Mouse (Mus musculus) hindbrain, embryonic 12.5 days (tissue): ENCODE measurements around the gene Adgrg5. TPM values are rescaled to one million over a fixed set of nuclear protein-coding genes. Genes with fewer than 3 reads are reported as not detected.

ENCODE experiments used
- ATAC-seq: fragments of 200-750 bp; cut with Nextera tagmentation; 2 replicates; pipeline ENCODE4 v1.8.0; 2017; ENCODE audit warnings: moderate TSS enrichment; ENCODE audit not compliant: low FRiP score
- H3K27ac ChIP-seq: fragments of 300-500 bp; sonication (generic); 2 replicates; pipeline ENCODE4 v1.5.1; 2016; ENCODE audit warnings: mild to moderate bottlenecking
- H3K27me3 ChIP-seq: fragments of 300-500 bp; sonication (generic); 2 replicates; pipeline ENCODE4 v1.6.1; 2016; ENCODE audit warnings: mild to moderate bottlenecking
- H3K36me3 ChIP-seq: fragments of 300-500 bp; sonication (generic); 2 replicates; pipeline ENCODE4 v1.6.1; 2016; ENCODE audit warnings: mild to moderate bottlenecking
- H3K4me1 ChIP-seq: fragments of 300-500 bp; sonication (generic); 2 replicates; pipeline ENCODE4 v1.6.1; 2016
- H3K4me2 ChIP-seq: fragments of 300-500 bp; sonication (generic); replicated peaks from 2 replicates; pipeline ENCODE4 v1.6.1; 2016; ENCODE audit warnings: mild to moderate bottlenecking
- H3K4me3 ChIP-seq: fragments of 300-500 bp; sonication (generic); 2 replicates; pipeline ENCODE4 v1.5.1; 2016; ENCODE audit warnings: mild to moderate bottlenecking
- H3K9ac ChIP-seq: fragments of 300-500 bp; sonication (generic); 2 replicates; pipeline ENCODE4 v1.6.1; 2016; ENCODE audit warnings: mild to moderate bottlenecking, moderate library complexity
- H3K9me3 ChIP-seq: fragments of 300-500 bp; sonication (generic); replicated peaks from 2 replicates; pipeline ENCODE4 v1.6.1; 2016; ENCODE audit warnings: mild to moderate bottlenecking
- WGBS: fragments of 180-500 bp; shearing (Covaris S2); methylation state at CpG from one replicate; pipeline ENCODE4 v1.1.7; 2016; 5-methylcytosine and 5-hydroxymethylcytosine counted together
- polyA plus RNA-seq: library from polyadenylated mRNA; unstranded; fragments of >200 nt; fragmentation: Nextera tagmentation; extraction: Ambion mirVana; gene quantifications from 2 replicates; pipeline ENCODE4 v1.2.1, GENCODE M21; 2016

Gene Adgrg5
- polyA plus RNA-seq, result 0.12 TPM in 1 of 2 replicates, not detected in the other

DNA sequence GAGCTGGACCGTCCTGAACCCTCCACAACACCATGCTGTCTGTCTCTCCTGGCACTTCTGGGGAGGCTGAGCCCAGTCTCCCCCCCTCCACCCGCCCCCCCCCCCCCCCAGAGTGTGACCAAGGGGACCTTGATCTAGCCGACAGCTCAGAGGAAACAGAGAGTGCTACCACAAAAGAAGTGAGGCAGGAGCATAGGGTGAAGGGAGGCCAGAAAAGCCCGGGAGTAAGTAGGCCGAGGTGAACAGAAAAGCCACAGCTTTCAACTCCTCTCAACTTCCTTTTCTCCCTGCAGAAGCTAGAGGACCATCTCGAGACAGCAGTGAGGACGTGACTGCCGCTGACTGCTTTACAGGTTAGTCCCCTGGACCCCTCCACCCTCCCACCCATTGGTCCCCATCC, at the start of gene Adgrg5:
TSS of gene Adgrg5 (plus strand) at position 290 of the 400 bp plus-strand sequence.
- Histone ChIP-seq H3K9ac (no peak within 1 kb of the TSS), H3K27ac (no peak within 1 kb of the TSS), H3K4me1 (peaks cover 7% of the 10 kb centered on the region; the same call in 1 of the 2 replicates)

DNA sequence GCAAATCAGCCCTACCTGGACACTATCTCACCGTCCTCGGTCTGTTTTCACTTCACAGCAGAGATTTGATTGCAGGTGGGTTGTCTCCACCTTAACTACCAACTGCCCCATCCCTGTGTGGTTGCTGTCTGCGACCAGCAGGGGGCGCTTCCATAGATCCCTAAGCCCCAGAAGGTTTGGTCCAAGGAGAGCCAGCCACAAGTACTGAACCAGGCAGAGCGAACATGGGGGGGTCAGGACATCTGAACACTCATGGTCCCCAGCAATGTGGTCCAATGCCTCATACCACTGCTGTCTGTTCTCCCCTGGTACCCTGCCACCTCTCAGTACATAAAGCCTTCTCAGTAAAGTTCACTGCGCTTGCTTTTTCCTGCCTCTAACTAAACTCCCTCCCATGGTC, 49.1 kb upstream of the Adgrg5 start:
- Histone ChIP-seq H3K36me3 (no peaks in the 10 kb centered on the region), H3K4me2 (peak overlapping the region; percentile 98), H3K9ac (no peak overlapping the region), H3K27ac (no peak overlapping the region), H3K27me3 (peaks cover 28% of the 10 kb centered on the region), H3K4me3 (peak overlapping the region; percentile 59; the same call in 1 of the 2 replicates), H3K9me3 (no peaks in the 10 kb centered on the region), H3K4me1 (peaks cover 51% of the 10 kb centered on the region)
- WGBS, result 13% methylated on average over 6 of the region's 6 CpGs
- no peak for ATAC-seq

More for the DNA sequence above, at the start of gene Adgrg5:
- Histone ChIP-seq H3K4me3 (no peak within 1 kb of the TSS), H3K4me2 (no peak within 1 kb of the TSS), H3K9me3 (no peaks in the 10 kb centered on the region), H3K27me3 (0 out of 2 replicates have a peak, but pooled peaks cover 10% of the 10 kb centered on the region), H3K36me3 (no peaks in the 10 kb centered on the region)
- 48% methylated on average over 8 of the region's 8 CpGs for WGBS
- no peak for ATAC-seq

DNA sequence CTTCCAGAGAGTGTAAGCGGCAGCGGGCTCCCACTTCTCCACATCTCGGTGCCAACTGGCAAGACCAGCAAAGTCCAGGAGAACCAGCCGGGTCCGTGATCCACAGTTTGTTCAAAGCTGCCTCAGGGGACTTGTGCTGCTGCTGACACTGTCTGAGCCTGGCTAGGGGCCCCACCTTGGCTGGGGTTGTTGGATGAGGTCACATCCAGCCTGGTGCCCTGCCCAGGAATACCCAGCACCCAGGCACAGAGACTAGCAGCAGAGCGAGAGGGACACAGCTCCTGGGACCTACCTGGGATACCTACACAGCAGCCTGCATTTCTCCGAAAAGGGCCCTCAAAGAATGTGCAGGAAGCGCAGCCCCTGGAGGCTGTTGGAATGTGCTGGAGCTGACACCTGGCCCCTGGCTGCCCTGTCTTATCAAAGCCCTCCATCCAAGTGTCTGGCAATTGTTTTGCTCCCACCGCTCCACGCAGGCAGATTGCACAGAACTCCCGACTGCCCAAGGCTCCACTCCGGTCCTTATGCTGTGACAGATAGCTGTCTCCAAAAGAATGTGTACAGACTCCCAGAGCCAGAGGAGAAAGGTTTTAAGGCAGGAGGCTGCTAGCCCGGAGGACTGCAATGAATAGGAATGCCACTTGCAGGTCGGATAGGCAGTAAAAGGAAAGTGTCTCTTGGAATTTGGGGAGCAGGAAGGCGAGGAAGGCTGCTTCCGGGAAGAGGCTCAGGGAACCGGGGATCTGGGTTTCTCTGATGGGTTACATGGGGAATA, 48.2 kb upstream of the Adgrg5 start:
- no peak for ATAC-seq
- Histone ChIP-seq H3K36me3 (no peaks in the 10 kb centered on the region), H3K27me3 (peaks cover 20% of the 10 kb centered on the region), H3K9ac (peak overlapping the region; percentile 71), H3K4me1 (peaks cover 42% of the 10 kb centered on the region), H3K4me2 (peak overlapping the region; percentile 98), H3K27ac (no peak overlapping the region), H3K9me3 (no peaks in the 10 kb centered on the region), H3K4me3 (peak overlapping the region; percentile 59)
- 17% methylated on average over 17 of the region's 17 CpGs for WGBS

DNA sequence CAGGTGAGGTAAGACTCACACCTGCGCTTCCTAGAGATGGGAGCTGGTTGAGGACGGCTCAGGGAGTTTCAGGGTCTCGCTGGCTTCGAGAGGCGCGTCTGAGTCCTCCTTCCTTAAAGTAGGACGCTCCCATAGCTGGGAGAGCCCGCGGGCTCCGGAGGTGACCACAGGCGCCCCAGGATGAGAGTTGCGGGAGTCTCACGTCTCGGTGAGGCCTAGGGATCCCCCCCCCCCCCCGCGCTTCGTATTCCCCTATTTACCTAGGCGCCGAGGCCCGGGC, 47.7 kb upstream of the Adgrg5 start:
- Histone ChIP-seq H3K9ac (peak overlapping the region; percentile 71), H3K9me3 (no peaks in the 10 kb centered on the region), H3K27ac (no peak overlapping the region), H3K4me1 (peaks cover 36% of the 10 kb centered on the region), H3K36me3 (no peaks in the 10 kb centered on the region), H3K4me3 (peak overlapping the region; percentile 59), H3K27me3 (peaks cover 16% of the 10 kb centered on the region), H3K4me2 (peak overlapping the region; percentile 98)
- WGBS, result under 1% methylated on average over 16 of the region's 20 CpGs
- peak; percentile 5; the same call in 1 of the 2 replicates for ATAC-seq

DNA sequence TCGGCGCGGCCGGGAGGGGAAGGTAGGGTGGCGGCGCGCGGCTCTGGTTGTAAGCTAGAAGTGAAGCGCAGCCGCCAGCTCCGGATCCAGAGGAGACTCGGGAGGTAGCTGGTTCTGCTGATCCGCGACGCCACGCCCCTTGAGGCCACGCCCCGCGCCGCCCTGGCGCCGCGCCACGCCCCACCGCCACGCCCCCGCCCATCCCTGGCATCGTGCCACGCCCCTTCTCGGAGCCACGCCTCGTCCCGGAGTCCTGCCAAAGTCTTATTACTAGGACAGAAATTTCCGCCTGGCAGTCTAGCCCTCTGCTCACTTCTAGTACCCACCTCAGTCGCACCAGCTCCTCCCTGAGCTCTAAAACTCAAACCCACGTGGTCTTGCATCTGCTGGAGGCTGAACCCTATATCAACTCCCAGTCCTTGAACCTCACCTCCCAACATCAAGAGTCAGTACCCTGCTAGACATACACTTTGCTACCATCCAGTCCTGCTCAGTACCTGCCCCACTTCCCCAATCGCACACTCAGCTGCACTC, 47.2 kb upstream of the Adgrg5 start, which contains the start of gene Dok4:
TSS of gene Dok4 (minus strand) at position 134 of the 534 bp plus-strand sequence.
- H3K9ac ChIP-seq, result peak within 1 kb of the TSS; percentile 71
- H3K9me3 ChIP-seq, result no peaks in the 10 kb centered on the region
- peak within 1 kb of the TSS; percentile 35; the same call in 1 of the 2 replicates for H3K27ac ChIP-seq
- no peaks in the 10 kb centered on the region for H3K36me3 ChIP-seq
- H3K4me2 ChIP-seq, result peak within 1 kb of the TSS; percentile 98
- peak; percentile 68 for ATAC-seq
- H3K4me1 ChIP-seq, result peaks cover 35% of the 10 kb centered on the region
- H3K4me3 ChIP-seq, result peak within 1 kb of the TSS; percentile 59
- H3K27me3 ChIP-seq, result peaks cover 16% of the 10 kb centered on the region
- WGBS, result 2% methylated on average over 36 of the region's 37 CpGs

DNA sequence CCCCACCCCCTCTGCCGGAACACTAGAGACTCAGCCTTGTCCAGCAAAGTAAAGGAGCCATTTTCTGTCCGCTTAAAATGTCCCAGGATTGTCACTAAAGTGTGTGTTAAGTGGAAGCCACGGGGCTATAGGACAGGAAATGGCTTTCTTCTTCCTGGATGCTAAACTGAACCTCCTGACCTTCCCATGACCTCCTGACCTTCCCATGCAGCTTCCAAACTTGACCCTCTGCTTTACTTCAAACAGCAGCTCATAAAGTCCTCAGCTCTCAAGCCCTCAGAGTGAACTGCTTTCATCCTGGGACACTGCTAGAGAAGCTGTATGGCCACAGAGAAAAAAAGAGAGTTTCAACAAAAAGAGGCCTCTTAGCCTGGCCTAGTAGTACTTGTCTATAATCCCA, 46.7 kb upstream of the Adgrg5 start:
- no peak for ATAC-seq
- no peak overlapping the region for H3K27ac ChIP-seq
- H3K36me3 ChIP-seq, result no peaks in the 10 kb centered on the region
- H3K9me3 ChIP-seq, result no peaks in the 10 kb centered on the region
- no peak overlapping the region for H3K4me3 ChIP-seq
- peaks cover 16% of the 10 kb centered on the region for H3K27me3 ChIP-seq
- peaks cover 29% of the 10 kb centered on the region for H3K4me1 ChIP-seq
- H3K9ac ChIP-seq, result no peak overlapping the region
- H3K4me2 ChIP-seq, result 0 out of 2 replicates have a peak overlapping the region, but pooled peaks have one; percentile 98
- 59% methylated on average over 3 of the region's 3 CpGs for WGBS

DNA sequence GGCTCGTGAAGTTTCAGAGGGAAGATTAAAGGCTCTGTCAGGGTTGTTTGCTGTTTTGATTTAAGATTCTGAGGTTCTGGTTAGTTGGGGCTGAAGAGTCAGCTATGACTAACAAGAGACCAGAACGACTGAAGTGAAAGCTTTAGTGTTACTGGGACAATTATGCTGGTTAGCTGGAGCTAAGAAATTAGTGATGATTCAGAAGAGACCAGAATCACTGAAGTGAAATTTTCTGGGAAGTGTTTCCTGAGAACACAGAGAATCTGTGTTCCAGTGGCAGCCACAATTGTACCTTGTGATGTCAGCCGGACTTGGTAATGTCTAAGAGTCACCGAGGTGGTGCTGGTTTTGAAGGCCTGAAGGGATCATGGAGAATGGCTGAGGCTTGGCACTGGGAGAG, 42.8 kb upstream of the Adgrg5 start:
- no peak overlapping the region for H3K9ac ChIP-seq
- H3K4me2 ChIP-seq, result no peak overlapping the region
- WGBS, result 79% methylated on average over 4 of the region's 4 CpGs

DNA sequence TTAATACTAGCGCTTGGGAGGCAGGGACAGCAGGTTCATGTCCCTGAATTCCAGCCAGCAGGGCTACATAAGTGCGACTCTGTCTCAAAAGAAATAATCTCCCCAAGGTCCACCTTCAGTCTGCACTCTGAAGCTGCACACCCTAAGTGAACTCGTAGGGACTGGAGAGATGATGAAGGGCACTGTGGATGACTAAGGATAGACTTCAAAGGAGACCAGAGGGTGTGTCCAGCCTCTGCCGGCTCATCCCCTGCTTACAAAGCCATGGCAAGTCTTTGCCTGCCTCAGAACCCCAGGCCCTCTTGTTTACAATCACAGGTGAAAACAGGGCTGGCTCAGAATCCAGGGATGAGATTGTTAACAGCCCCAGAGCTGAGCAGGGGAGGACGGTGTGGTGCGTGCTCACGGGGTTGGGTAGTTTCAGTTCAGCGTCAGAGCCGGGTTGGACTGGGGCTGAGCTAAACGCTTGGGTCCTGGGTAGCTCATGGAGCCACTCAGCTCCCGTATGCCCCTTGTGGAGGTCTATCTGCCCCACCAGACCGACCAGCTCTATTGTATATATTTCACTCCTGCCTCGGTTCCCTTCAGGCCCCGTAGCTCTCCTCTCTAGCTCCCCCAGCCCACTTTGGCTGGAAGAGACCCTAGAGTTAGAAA, 35.0 kb upstream of the Adgrg5 start:
- Histone ChIP-seq H3K27ac (no peak overlapping the region), H3K27me3 (no peaks in the 10 kb centered on the region), H3K4me3 (no peak overlapping the region), H3K36me3 (no peaks in the 10 kb centered on the region), H3K9me3 (no peaks in the 10 kb centered on the region), H3K4me2 (no peak overlapping the region), H3K9ac (no peak overlapping the region), H3K4me1 (no peaks in the 10 kb centered on the region)
- ATAC-seq, result no peak
- 37% methylated on average over 14 of the region's 14 CpGs for WGBS

More for the DNA sequence above, 42.8 kb upstream of the Adgrg5 start:
- no peak for ATAC-seq
- peaks cover 7% of the 10 kb centered on the region for H3K4me1 ChIP-seq
- no peaks in the 10 kb centered on the region; the same call in 1 of the 2 replicates for H3K27me3 ChIP-seq
- H3K4me3 ChIP-seq, result no peak overlapping the region
- H3K27ac ChIP-seq, result no peak overlapping the region
- H3K9me3 ChIP-seq, result no peaks in the 10 kb centered on the region
- no peaks in the 10 kb centered on the region for H3K36me3 ChIP-seq

DNA sequence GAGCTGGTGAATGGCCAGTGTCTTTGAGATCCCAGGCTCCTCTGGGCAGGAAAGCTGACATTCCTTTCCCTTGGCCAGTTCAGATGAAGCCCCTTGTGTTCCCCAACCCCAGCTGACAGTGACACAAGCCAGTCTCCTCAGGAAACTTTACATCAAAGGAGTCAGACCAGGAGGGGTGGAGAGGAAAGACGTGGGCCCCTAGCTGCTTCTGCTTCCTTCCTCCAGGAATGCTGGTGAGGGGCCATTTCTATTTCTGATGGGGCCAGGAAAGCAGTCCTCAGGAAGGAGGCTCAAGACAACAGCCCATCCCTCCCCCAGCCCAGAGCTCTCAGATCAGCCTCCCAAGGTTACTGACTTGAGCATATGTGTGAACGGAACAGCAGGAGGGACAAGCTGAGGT, 30.6 kb upstream of the Adgrg5 start:
- Histone ChIP-seq H3K36me3 (no peaks in the 10 kb centered on the region), H3K4me2 (no peak overlapping the region), H3K9me3 (no peaks in the 10 kb centered on the region), H3K27me3 (no peaks in the 10 kb centered on the region), H3K27ac (no peak overlapping the region), H3K4me3 (no peak overlapping the region), H3K4me1 (no peaks in the 10 kb centered on the region), H3K9ac (no peak overlapping the region)
- 37% methylated on average over 2 of the region's 2 CpGs for WGBS
- no peak for ATAC-seq

DNA sequence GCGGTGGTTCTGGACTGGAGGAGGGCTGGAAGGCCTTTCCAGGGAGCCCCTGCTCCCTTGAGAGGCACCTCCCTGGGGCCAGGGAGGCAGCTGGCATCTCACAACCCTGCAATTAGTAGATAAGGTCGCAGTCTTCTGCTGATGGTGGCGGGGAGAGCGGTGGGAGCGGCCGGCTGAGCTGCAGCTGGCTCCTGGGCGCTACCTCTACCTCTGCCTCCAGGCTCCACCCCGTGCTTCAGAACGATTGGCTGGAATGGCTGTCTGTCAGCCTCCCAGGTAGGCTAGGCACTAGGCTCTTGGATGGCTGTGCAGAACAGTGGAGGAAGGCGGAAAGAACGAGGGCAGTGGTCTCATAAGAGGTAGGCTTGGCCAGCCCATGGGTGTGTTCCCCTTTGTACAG, 24.2 kb upstream of the Adgrg5 start:
- ATAC-seq, result no peak
- Histone ChIP-seq H3K4me3 (no peak overlapping the region), H3K36me3 (no peaks in the 10 kb centered on the region), H3K4me1 (peaks cover 15% of the 10 kb centered on the region), H3K27ac (no peak overlapping the region), H3K9ac (no peak overlapping the region), H3K9me3 (no peaks in the 10 kb centered on the region), H3K27me3 (no peaks in the 10 kb centered on the region), H3K4me2 (peak overlapping the region; percentile 13)
- 7% methylated on average over 11 of the region's 11 CpGs for WGBS

DNA sequence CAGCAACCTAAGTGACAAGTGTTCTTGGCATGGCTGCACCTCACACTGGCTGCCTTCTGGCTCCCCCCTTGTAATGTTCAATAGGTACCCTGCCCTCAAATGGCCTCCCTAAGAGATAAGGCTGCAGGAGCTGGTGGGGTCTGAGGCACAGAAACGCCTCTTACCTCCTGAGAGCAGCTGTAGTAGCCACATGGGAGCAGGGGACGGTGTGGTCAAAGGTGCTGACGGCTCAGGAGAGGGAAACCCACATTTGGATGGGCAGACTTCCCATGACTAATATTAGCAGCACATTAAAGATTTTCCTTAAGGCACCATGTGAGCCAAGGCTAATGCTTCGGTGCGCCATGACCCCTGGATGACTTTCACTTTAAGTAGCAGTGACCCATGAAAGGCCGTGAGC, 22.9 kb upstream of the Adgrg5 start:
- Histone ChIP-seq H3K9ac (0 out of 2 replicates have a peak overlapping the region, but pooled peaks have one; percentile 20), H3K36me3 (no peaks in the 10 kb centered on the region), H3K27ac (no peak overlapping the region), H3K9me3 (no peaks in the 10 kb centered on the region), H3K27me3 (no peaks in the 10 kb centered on the region), H3K4me3 (no peak overlapping the region), H3K4me2 (no peak overlapping the region; the same call in 1 of the 2 replicates), H3K4me1 (peaks cover 15% of the 10 kb centered on the region)
- no peak for ATAC-seq
- 15% methylated on average over 6 of the region's 6 CpGs for WGBS

DNA sequence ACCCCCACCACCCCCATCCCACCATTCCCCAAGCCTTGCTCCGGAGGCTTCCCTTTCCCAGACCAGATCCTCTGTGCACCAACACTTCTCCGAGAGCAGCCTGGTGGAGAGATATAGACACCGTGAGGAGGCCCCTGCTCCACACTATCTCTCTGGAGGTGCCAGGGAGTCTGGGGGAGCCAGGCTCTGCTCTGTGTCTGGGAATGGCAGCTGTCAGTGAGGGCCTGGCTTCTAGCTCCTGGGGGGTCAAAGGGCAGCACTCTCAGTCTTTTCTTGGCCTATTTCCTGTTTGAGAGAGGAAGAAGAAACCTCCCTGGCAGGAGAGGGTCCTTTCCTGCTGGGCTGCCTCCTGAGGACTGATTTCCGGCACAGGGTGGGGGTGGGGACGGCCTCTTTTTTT, 22.5 kb upstream of the Adgrg5 start:
- H3K36me3 ChIP-seq, result 0 out of 2 replicates have a peak, but pooled peaks cover 2% of the 10 kb centered on the region
- WGBS, result 27% methylated on average over 5 of the region's 5 CpGs
- H3K4me1 ChIP-seq, result peaks cover 15% of the 10 kb centered on the region
- no peak overlapping the region for H3K27ac ChIP-seq
- no peaks in the 10 kb centered on the region for H3K27me3 ChIP-seq
- no peak for ATAC-seq
- no peak overlapping the region; the same call in 1 of the 2 replicates for H3K4me2 ChIP-seq
- no peaks in the 10 kb centered on the region for H3K9me3 ChIP-seq
- H3K4me3 ChIP-seq, result no peak overlapping the region
- H3K9ac ChIP-seq, result 0 out of 2 replicates have a peak overlapping the region, but pooled peaks have one; percentile 20
